Mouse (Mus musculus): ENCODE measurements around the gene Srpr. TPM values are rescaled to one million over a fixed set of nuclear protein-coding genes. Genes with fewer than 3 reads are reported as not detected.

Gene Srpr
- polyA plus RNA-seq, 1 experiment from 2014 or later, result 98.7 TPM

DNA sequence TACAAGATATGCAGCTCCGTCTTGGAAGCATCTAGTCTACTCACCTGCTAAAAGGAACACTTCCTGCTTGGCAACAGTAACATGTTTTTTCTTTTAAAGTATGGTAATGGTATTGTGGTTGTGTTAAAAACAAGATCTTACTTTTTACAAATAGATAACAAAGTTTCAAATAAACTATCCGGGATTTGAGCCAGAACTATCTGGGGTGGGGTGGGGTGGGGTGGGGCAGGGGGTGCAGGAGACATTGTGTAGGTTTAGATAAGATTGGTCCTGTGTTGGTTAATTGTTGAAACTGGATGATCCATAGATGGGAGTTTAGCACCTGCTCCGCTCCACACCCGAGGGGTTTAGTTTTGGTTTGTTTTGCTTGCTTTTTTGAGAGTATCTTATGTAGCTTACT, 62.4 kb downstream of the Srpr start:
- H3K4me1 ChIP-seq (replicated peaks; ENCODE audit: control insufficient read depth, insufficient read depth, low read length), result peaks cover 17% of the 10 kb centered on the region
- no peak overlapping the region for H3K27ac ChIP-seq (ENCODE audit: low read depth, low read length)
- DNase-seq (ENCODE audit: low spot score) (no peak), ATAC-seq (replicated peaks; ENCODE audit: low FRiP score) (no peak)
- 0 out of 2 replicates have a peak overlapping the region, but pooled peaks have one; percentile 12 for H3K4me2 ChIP-seq
- H3K27me3 ChIP-seq (replicated peaks; ENCODE audit: control insufficient read depth, insufficient read depth, low read length), result no peaks in the 10 kb centered on the region
- H3K36me3 ChIP-seq (ENCODE audit: control insufficient read depth, insufficient read depth, low read length), result no peaks in the 10 kb centered on the region
- no peaks in the 10 kb centered on the region for H3K9me3 ChIP-seq (ENCODE audit: control insufficient read depth, low read length)
- 49% methylated on average over 4 of the region's 4 CpGs for WGBS
- H3K4me3 ChIP-seq (ENCODE audit: low read depth, low read length), result no peak overlapping the region
- no peak overlapping the region for H3K9ac ChIP-seq (ENCODE audit: low read depth, low read length)

DNA sequence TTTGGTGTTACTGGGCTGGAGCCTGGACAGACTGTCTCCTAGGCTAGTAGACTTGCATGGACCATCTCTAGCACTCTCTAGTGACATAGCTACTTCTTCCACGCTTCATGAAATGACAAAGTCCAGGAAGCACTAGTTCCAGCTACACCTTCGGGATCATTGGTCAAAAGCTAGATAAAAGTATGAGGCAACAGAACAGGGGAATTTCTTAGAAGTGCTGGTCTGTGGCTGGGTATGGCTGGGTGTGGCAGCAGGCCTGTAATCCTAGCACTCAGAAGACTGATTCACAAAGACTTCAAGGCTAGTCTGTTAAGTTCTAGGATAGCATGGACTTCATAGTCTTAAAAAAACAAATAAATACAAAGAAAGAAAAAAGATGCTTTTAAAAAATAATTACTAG, 63.5 kb downstream of the Srpr start:
- Histone ChIP-seq H3K4me2 (no peak overlapping the region), H3K36me3 (ENCODE audit: control insufficient read depth, insufficient read depth, low read length) (no peaks in the 10 kb centered on the region), H3K9ac (ENCODE audit: low read depth, low read length) (no peak overlapping the region), H3K4me1 (replicated peaks; ENCODE audit: control insufficient read depth, insufficient read depth, low read length) (peaks cover 16% of the 10 kb centered on the region), H3K9me3 (ENCODE audit: control insufficient read depth, low read length) (no peaks in the 10 kb centered on the region), H3K27ac (ENCODE audit: low read depth, low read length) (no peak overlapping the region), H3K4me3 (ENCODE audit: low read depth, low read length) (no peak overlapping the region), H3K27me3 (replicated peaks; ENCODE audit: control insufficient read depth, insufficient read depth, low read length) (no peaks in the 10 kb centered on the region)
- 51% methylated on average over 2 of the region's 2 CpGs for WGBS
- ATAC-seq (replicated peaks; ENCODE audit: low FRiP score), result no peak
- DNase-seq (ENCODE audit: low spot score), result no peak

DNA sequence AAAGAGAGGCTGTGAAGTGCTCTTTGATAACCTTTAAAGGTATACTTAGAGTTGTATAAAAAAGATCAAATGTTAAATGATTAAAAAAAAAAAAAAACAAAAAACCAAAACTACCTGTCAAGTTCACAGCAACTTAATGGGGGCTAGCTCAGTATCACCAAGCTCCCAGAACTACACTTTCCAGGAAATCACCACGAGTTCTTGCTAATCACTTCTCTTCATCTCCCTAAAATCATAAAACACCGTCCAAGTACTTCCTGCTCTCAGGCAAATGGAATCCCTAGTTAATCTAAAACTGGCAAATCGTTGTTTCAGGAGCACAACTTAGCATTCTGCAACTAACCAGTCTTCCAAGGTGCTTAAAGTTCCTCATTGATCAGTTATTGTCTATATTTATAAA, 64.5 kb downstream of the Srpr start:
- DNase-seq (ENCODE audit: low spot score), result no peak
- H3K4me1 ChIP-seq (replicated peaks; ENCODE audit: control insufficient read depth, insufficient read depth, low read length), result peaks cover 23% of the 10 kb centered on the region
- no peaks in the 10 kb centered on the region for H3K9me3 ChIP-seq (ENCODE audit: control insufficient read depth, low read length)
- H3K4me2 ChIP-seq, result no peak overlapping the region
- H3K36me3 ChIP-seq (ENCODE audit: control insufficient read depth, insufficient read depth, low read length), result peaks cover 2% of the 10 kb centered on the region; the same call in 1 of the 2 replicates
- no peak overlapping the region for H3K9ac ChIP-seq (ENCODE audit: low read depth, low read length)
- WGBS, result 39% methylated on average over 3 of the region's 3 CpGs
- no peaks in the 10 kb centered on the region for H3K27me3 ChIP-seq (replicated peaks; ENCODE audit: control insufficient read depth, insufficient read depth, low read length)
- no peak overlapping the region for H3K4me3 ChIP-seq (ENCODE audit: low read depth, low read length)
- no peak overlapping the region for H3K27ac ChIP-seq (ENCODE audit: low read depth, low read length)
- no peak for ATAC-seq (replicated peaks; ENCODE audit: low FRiP score)

DNA sequence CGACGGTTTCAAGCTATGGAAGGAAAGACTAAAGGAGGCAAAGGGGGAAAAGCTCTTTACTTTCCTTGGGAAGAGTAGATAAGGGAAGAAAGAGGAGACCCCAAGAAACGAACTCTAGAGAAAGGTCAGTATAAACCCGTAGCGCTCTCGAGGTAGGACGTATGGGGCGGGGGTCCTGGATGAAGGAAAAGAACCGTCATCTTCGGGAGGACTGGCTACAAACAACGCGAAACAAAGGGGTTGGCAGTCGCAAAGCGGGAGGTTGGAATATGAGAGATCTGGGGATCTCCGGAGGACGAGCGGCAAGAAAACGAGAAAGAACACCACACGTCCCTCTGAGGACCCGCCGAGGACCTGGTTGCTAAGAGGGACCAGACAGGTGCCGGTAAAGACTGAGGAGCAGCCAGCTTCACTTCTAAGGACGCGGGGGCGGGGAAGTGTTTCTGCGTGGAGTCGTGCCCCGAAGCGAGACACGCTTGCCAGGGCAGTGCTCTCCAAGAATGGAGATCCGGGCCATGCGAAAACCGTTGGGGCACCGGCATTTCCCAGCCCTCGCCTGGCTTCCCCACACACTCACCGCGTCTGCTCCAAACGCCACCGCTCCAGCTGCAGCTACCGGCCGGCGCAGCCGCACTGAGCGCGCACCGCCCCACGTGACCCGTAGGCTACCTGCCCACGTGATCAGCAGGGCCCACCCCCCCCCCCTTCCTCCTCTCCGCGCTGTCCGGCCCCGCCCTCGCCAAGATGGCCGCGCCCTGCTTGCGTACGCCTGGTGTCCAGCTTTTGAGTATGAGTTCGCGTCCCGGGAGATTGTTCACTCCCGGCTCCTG, 67.4 kb downstream of the Srpr start, which contains the start of the genes Fam118b and Rpusd4:
Gene Fam118b (minus strand): TSS at position 660 of the 830 bp plus-strand sequence.
Gene Rpusd4 (plus strand): TSS at position 720 of the 830 bp plus-strand sequence.
- Histone ChIP-seq H3K4me3 (ENCODE audit: low read depth, low read length) (peak within 1 kb of the TSS; percentile 74), H3K27me3 (replicated peaks; ENCODE audit: control insufficient read depth, insufficient read depth, low read length) (no peaks in the 10 kb centered on the region), H3K9ac (ENCODE audit: low read depth, low read length) (peak within 1 kb of the TSS; percentile 78), H3K27ac (ENCODE audit: low read depth, low read length) (peak within 1 kb of the TSS; percentile 30; the same call in 1 of the 2 replicates), H3K4me2 (peak within 1 kb of the TSS; percentile 96), H3K4me1 (replicated peaks; ENCODE audit: control insufficient read depth, insufficient read depth, low read length) (peaks cover 35% of the 10 kb centered on the region), H3K9me3 (ENCODE audit: control insufficient read depth, low read length) (no peaks in the 10 kb centered on the region), H3K36me3 (ENCODE audit: control insufficient read depth, insufficient read depth, low read length) (peaks cover 9% of the 10 kb centered on the region)
- DNase-seq (ENCODE audit: low spot score) (peak; percentile 88), ATAC-seq (replicated peaks; ENCODE audit: low FRiP score) (peak; percentile 90)
- under 1% methylated on average over 62 of the region's 62 CpGs for WGBS

DNA sequence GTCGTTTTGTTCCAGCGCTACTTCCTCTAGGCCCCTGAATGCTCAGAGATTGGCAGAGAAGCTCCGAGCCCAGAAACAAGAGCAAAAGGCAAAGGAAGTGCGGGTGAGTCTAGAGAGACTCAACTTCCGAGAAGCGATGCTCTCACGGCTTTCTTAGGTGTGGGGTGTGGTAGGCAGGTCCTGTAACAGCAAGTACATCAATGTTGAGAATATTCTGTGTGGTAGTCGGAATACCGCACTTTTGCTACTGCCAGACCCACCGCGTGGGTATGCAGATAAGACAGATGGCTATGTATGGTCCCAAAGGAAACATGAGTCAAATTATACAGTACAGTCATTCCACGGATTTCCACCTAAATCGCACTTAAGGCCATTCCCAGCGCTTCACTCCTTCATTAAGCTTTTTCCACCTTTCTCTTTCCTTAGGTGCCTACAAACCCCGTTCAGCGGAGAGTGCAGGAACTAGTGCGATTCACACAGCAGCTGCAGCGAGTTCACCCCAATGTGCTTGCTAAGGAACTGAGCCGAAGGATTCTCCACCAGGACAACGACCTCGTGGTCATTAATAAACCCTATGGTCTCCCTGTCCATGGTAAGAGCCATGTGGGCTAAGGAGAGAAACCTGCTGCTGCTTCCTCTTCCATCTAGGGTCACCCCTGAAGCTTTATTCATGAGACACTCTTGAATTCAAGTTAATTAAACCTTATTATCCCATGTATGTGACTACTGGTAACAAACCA, 68.2 kb downstream of the Srpr start:
- peaks cover 33% of the 10 kb centered on the region for H3K4me1 ChIP-seq (replicated peaks; ENCODE audit: control insufficient read depth, insufficient read depth, low read length)
- no peaks in the 10 kb centered on the region for H3K27me3 ChIP-seq (replicated peaks; ENCODE audit: control insufficient read depth, insufficient read depth, low read length)
- H3K9ac ChIP-seq (ENCODE audit: low read depth, low read length), result peak overlapping the region; percentile 78
- 2% methylated on average over 21 of the region's 21 CpGs for WGBS
- no peak for DNase-seq (ENCODE audit: low spot score)
- H3K27ac ChIP-seq (ENCODE audit: low read depth, low read length), result peak overlapping the region; percentile 30; the same call in 1 of the 2 replicates
- H3K9me3 ChIP-seq (ENCODE audit: control insufficient read depth, low read length), result no peaks in the 10 kb centered on the region
- peak overlapping the region; percentile 74 for H3K4me3 ChIP-seq (ENCODE audit: low read depth, low read length)
- peak overlapping the region; percentile 79 for H3K4me2 ChIP-seq
- H3K36me3 ChIP-seq (ENCODE audit: control insufficient read depth, insufficient read depth, low read length), result peaks cover 13% of the 10 kb centered on the region
- peak; percentile 59 for ATAC-seq (replicated peaks; ENCODE audit: low FRiP score)

DNA sequence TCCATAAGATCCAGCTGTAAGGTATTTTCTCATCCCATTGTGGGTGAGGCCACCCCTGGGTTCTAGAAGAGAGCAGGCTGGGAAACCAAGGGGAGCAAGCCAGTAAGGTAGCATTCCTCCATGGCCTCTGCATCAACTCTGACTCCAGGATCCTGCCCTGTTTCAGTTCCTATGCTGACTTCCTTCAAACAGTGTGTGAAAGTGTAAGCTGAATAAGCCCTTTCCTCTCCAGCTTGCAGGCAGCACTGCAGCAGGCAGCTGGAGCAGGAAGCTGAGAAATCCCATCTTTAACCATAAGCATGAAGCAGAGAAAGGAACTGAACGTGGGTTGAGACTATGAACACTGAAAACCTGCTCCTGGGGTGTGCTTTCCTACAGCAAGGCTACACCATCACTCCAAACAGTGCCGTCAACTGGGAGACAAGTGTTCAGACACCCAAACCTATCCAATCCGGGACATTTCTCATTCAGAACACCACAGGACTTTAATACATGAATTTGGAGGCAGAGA, 77.9 kb downstream of the Srpr start:
- WGBS, result 80% methylated on average over 3 of the region's 3 CpGs
- DNase-seq (ENCODE audit: low spot score) (no peak), ATAC-seq (replicated peaks; ENCODE audit: low FRiP score) (no peak)
- H3K4me3 ChIP-seq (ENCODE audit: low read depth, low read length), result no peak overlapping the region
- H3K9ac ChIP-seq (ENCODE audit: low read depth, low read length), result no peak overlapping the region
- H3K27me3 ChIP-seq (replicated peaks; ENCODE audit: control insufficient read depth, insufficient read depth, low read length), result no peaks in the 10 kb centered on the region
- H3K36me3 ChIP-seq (ENCODE audit: control insufficient read depth, insufficient read depth, low read length), result peaks cover 24% of the 10 kb centered on the region; the same call in 1 of the 2 replicates
- H3K4me1 ChIP-seq (replicated peaks; ENCODE audit: control insufficient read depth, insufficient read depth, low read length), result no peaks in the 10 kb centered on the region
- H3K9me3 ChIP-seq (ENCODE audit: control insufficient read depth, low read length), result no peaks in the 10 kb centered on the region
- no peak overlapping the region for H3K27ac ChIP-seq (ENCODE audit: low read depth, low read length)
- no peak overlapping the region for H3K4me2 ChIP-seq

DNA sequence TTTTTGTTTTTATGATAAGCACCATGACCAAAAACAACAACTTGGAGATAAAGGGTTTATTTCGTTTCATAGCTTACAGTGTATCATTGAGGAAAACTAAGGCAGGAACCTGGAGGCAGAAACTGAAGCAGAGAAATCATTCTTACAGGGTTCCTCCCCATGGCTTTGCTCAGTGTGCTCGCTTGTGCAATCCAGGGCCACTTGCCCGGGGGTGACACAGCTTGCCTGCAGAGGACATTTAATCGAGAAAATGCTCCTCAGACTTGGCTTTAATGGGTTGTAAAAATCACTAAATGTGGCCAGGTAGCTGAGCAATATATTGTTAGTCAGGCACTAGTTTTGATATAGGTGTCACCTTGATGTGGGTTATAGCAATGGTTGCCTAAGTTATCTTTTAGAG, 78.5 kb downstream of the Srpr start:
- Histone ChIP-seq H3K9me3 (ENCODE audit: control insufficient read depth, low read length) (no peaks in the 10 kb centered on the region), H3K36me3 (ENCODE audit: control insufficient read depth, insufficient read depth, low read length) (peaks cover 22% of the 10 kb centered on the region; the same call in 1 of the 2 replicates), H3K27me3 (replicated peaks; ENCODE audit: control insufficient read depth, insufficient read depth, low read length) (no peaks in the 10 kb centered on the region), H3K9ac (ENCODE audit: low read depth, low read length) (no peak overlapping the region), H3K4me3 (ENCODE audit: low read depth, low read length) (no peak overlapping the region), H3K27ac (ENCODE audit: low read depth, low read length) (no peak overlapping the region), H3K4me2 (no peak overlapping the region), H3K4me1 (replicated peaks; ENCODE audit: control insufficient read depth, insufficient read depth, low read length) (no peaks in the 10 kb centered on the region)
- WGBS, result 78% methylated on average over 4 of the region's 4 CpGs
- DNase-seq (ENCODE audit: low spot score) (no peak), ATAC-seq (replicated peaks; ENCODE audit: low FRiP score) (no peak)

DNA sequence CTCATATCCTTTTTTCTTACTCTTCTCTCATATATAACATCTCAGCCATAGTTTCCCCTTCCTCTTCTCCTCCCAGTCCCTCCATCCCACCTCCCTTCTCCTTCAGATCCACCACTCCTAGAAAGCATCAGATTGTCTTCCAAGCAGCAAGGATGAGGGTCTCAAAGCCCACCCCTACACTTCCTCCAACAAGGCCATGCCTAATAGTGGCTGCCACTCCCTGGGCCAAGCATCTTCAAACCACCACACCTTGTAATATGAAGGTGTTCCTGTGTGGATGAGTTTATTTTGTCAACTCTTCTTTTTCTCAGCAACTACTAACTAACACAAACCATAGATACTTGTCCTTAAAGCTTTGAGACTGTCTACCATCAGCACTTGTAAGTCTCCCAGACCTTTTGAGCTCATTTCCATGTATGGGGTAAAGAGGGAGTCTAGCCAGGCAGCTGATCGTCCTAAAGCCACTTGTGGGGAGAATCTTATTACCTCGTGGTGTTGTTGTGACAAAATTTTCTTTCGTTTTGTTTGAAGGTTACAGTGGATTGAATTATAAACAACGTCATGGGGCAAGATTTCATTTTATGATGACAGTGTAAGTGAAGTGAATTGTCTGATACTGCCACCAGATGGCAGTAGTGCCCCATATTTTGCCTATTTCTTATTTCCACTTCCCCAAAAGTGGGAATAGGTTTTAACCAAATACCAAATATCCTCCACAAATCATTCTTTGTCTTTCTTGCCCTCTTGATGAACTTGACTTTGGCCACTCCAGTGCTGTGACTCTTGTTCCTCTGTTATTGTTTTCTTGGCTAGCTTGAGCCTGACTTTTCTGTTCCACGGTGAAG, 82.3 kb downstream of the Srpr start:
- ATAC-seq (replicated peaks; ENCODE audit: low FRiP score) (no peak), DNase-seq (ENCODE audit: low spot score) (no peak)
- 23% methylated on average over 5 of the region's 5 CpGs for WGBS
- no peaks in the 10 kb centered on the region for H3K4me1 ChIP-seq (replicated peaks; ENCODE audit: control insufficient read depth, insufficient read depth, low read length)
- H3K4me2 ChIP-seq, result no peak overlapping the region
- H3K9me3 ChIP-seq (ENCODE audit: control insufficient read depth, low read length), result no peaks in the 10 kb centered on the region
- no peak overlapping the region for H3K27ac ChIP-seq (ENCODE audit: low read depth, low read length)
- H3K9ac ChIP-seq (ENCODE audit: low read depth, low read length), result no peak overlapping the region
- peaks cover 4% of the 10 kb centered on the region; the same call in 1 of the 2 replicates for H3K36me3 ChIP-seq (ENCODE audit: control insufficient read depth, insufficient read depth, low read length)
- H3K4me3 ChIP-seq (ENCODE audit: low read depth, low read length), result no peak overlapping the region
- no peaks in the 10 kb centered on the region for H3K27me3 ChIP-seq (replicated peaks; ENCODE audit: control insufficient read depth, insufficient read depth, low read length)

Measured in liver, embryonic 11.5 days (tissue).